Mouse (Mus musculus): Measurements from ENCODE around the gene Tmem30c.

GRCm38 (mm10) chr16:57281417-57281816, 11.2 kb downstream of the Tmem30c start:
- TF ChIP-seq POLR2A (IDR thresholded peaks at IDR 0.05; ENCODE audit: borderline replicate concordance, control insufficient read depth, low read depth, low read length) (no peak), CTCF (IDR thresholded peaks at IDR 0.05; ENCODE audit: control insufficient read depth, insufficient read depth, low read length) (no peak)

Data from bone marrow, adult 2 months (tissue).